Mouse (Mus musculus) liver, embryonic 12.5 days (tissue): ENCODE results near the gene Klk5. TPM values are rescaled to one million over a fixed set of nuclear protein-coding genes. Genes with fewer than 3 reads are reported as not detected.

Experiments used
- ATAC-seq: fragments of 200-750 bp; cut with Nextera tagmentation; 2 replicates; pipeline ENCODE4 v1.8.0; 2017; ENCODE audit warnings: moderate number of reproducible peaks, mild to moderate bottlenecking, moderate library complexity
- H3K27ac ChIP-seq: fragments of 300-500 bp; sonication (generic); 2 replicates; pipeline ENCODE4 v1.5.1; 2016; ENCODE audit warnings: mild to moderate bottlenecking
- H3K27me3 ChIP-seq: fragments of 300-500 bp; sonication (generic); replicated peaks from 2 replicates; pipeline ENCODE4 v1.6.1; 2016; ENCODE audit warnings: mild to moderate bottlenecking, moderate library complexity
- H3K36me3 ChIP-seq: fragments of 300-500 bp; sonication (generic); 2 replicates; pipeline ENCODE4 v1.6.1; 2016; ENCODE audit warnings: mild to moderate bottlenecking, moderate library complexity
- H3K4me1 ChIP-seq: fragments of 300-500 bp; sonication (generic); 2 replicates; pipeline ENCODE4 v1.6.1; 2016
- H3K4me2 ChIP-seq: fragments of 300-500 bp; sonication (generic); 2 replicates; pipeline ENCODE4 v1.6.1; 2016; ENCODE audit warnings: mild to moderate bottlenecking, moderate library complexity
- H3K4me3 ChIP-seq: fragments of 300-500 bp; sonication (generic); 2 replicates; pipeline ENCODE4 v1.5.1; 2016; ENCODE audit warnings: mild to moderate bottlenecking, moderate library complexity
- H3K9ac ChIP-seq: fragments of 300-500 bp; sonication (generic); 2 replicates; pipeline ENCODE4 v1.6.1; 2016; ENCODE audit warnings: mild to moderate bottlenecking, moderate library complexity
- H3K9me3 ChIP-seq: fragments of 300-500 bp; sonication (generic); replicated peaks from 2 replicates; pipeline ENCODE4 v1.6.1; 2016; ENCODE audit warnings: mild to moderate bottlenecking, moderate library complexity
- WGBS: fragments of 180-500 bp; shearing (Covaris S2); methylation state at CpG from one replicate; pipeline ENCODE4 v1.1.7; 2016; ENCODE audit not compliant: insufficient replicate concordance; 5-methylcytosine and 5-hydroxymethylcytosine counted together
- polyA plus RNA-seq: library from polyadenylated mRNA; unstranded; fragments of >200 nt; fragmentation: Nextera tagmentation; extraction: Ambion mirVana; gene quantifications from 2 replicates; pipeline ENCODE4 v1.2.1, GENCODE M21; 2016

The Klk5 gene
- polyA plus RNA-seq = not detected in 2 replicates

DNA sequence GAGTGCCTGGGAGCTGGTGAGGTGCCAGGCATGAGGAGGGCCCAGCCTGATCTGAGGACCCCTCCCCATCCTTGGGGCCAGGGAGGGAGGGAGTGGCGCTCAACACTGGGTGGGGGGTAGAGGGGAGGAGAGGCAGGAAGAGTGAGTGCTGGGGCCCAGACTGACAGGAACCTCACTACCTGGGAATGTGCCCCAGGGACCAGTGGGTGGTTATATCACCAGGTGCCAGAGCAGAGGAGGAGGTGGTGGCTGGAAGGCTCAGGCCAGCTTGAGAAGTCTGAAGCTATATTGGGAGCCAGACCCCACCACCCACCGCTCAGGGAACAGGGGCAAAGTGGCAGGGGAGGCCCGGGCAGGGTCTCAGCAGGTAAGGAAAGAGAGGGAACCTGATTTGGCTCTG, at the start of gene Klk5:
Gene Klk5, plus strand, starts transcription at position 271 of the 400 bp plus-strand sequence.
- Histone ChIP-seq H3K27ac (no peak within 1 kb of the TSS), H3K9me3 (no peaks in the 10 kb centered on the region), H3K27me3 (no peaks in the 10 kb centered on the region), H3K4me1 (no peaks in the 10 kb centered on the region), H3K4me2 (no peak within 1 kb of the TSS), H3K4me3 (no peak within 1 kb of the TSS), H3K9ac (no peak within 1 kb of the TSS), H3K36me3 (no peaks in the 10 kb centered on the region)
- no peak for ATAC-seq
- 45% methylated on average over 3 of the region's 3 CpGs for WGBS

GRCm38 (mm10) chr7:43796355-43796754, 45.4 kb upstream of the Klk5 start:
- peak overlapping the region; percentile 67 for H3K4me2 ChIP-seq
- H3K36me3 ChIP-seq = no peaks in the 10 kb centered on the region
- H3K9me3 ChIP-seq = no peaks in the 10 kb centered on the region
- peaks cover 37% of the 10 kb centered on the region for H3K27me3 ChIP-seq
- H3K27ac ChIP-seq = no peak overlapping the region
- peak overlapping the region; percentile 50 for H3K4me3 ChIP-seq
- peaks cover 7% of the 10 kb centered on the region; the same call in 1 of the 2 replicates for H3K4me1 ChIP-seq
- no peak overlapping the region for H3K9ac ChIP-seq
- WGBS = 14% methylated on average over 8 of the region's 8 CpGs
- ATAC-seq = no peak

GRCm38 (mm10) chr7:43797333-43797769, 44.4 kb upstream of the Klk5 start, which contains the start of gene Klk8:
Gene Klk8, plus strand, starts transcription at chr7:43797577.
- Histone ChIP-seq H3K27me3 (peaks cover 37% of the 10 kb centered on the region), H3K4me2 (peak within 1 kb of the TSS; percentile 67), H3K9me3 (no peaks in the 10 kb centered on the region), H3K36me3 (no peaks in the 10 kb centered on the region), H3K27ac (no peak within 1 kb of the TSS), H3K9ac (no peak within 1 kb of the TSS), H3K4me3 (peak within 1 kb of the TSS; percentile 50), H3K4me1 (peaks cover 7% of the 10 kb centered on the region; the same call in 1 of the 2 replicates)
- ATAC-seq = no peak
- WGBS = under 1% methylated on average over 28 of the region's 28 CpGs

- H3K4me1 ChIP-seq = peaks cover 7% of the 10 kb centered on the region; the same call in 1 of the 2 replicates
- no peak overlapping the region for H3K27ac ChIP-seq
- no peaks in the 10 kb centered on the region for H3K36me3 ChIP-seq
- no peak overlapping the region for H3K9ac ChIP-seq
- WGBS = 9% methylated on average over 13 of the region's 13 CpGs
- peak; percentile 44; the same call in 1 of the 2 replicates for ATAC-seq
- H3K27me3 ChIP-seq = peaks cover 37% of the 10 kb centered on the region
- H3K4me2 ChIP-seq = peak overlapping the region; percentile 67
- no peaks in the 10 kb centered on the region for H3K9me3 ChIP-seq
- H3K4me3 ChIP-seq = peak overlapping the region; percentile 50
These were observed 43.8 kb upstream of the Klk5 start for GRCm38 (mm10) chr7:43797844-43798462.

DNA sequence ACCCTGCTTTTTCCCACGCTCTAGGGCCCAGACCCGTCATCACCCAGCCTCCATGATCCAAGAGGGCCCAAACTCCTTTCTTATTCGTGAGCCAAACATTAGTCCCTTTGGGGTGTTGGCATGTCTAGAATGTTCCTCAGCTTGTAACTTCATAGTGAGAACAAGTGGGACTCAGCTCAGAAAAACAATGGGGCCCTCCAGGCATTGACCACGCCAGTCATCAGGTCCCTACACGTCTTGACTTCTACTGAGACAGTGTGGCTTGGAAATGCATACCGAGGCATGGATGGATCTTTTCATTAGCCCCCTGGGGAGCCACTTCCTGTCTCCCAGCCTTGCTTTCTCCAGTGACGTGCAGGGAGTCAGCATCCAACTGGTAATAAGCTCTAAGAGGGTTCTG, 41.9 kb upstream of the Klk5 start:
- peaks cover 7% of the 10 kb centered on the region; the same call in 1 of the 2 replicates for H3K4me1 ChIP-seq
- no peak overlapping the region for H3K4me2 ChIP-seq
- no peak overlapping the region for H3K27ac ChIP-seq
- peaks cover 36% of the 10 kb centered on the region for H3K27me3 ChIP-seq
- 62% methylated on average over 7 of the region's 7 CpGs for WGBS
- H3K9me3 ChIP-seq = no peaks in the 10 kb centered on the region
- H3K4me3 ChIP-seq = no peak overlapping the region
- H3K36me3 ChIP-seq = 0 out of 2 replicates have a peak, but pooled peaks cover 3% of the 10 kb centered on the region
- ATAC-seq = no peak
- no peak overlapping the region for H3K9ac ChIP-seq

DNA sequence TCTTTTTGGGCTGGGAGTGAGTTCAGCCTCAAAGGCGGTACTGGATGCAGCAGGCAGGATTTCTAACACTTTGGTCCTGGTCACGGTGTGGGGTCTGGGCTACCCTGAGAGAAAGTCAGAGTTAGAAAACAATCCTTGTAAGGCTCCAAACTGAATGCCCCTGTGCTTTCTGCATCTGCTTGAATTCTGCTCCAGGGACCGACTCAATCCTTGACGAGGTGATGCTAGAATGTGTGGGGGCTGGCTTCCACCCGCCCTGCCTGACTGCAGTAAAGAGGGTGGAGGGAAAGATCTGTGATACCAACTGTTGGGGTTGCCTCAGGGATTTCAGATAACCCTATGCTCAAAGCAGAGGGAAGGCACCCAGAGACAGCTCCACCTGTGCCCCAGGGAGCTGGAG, 30.8 kb upstream of the Klk5 start, which contains the start of gene Klk7:
Gene Klk7, plus strand, starts transcription at position 301 of the 400 bp plus-strand sequence.
- H3K4me3 ChIP-seq = no peak within 1 kb of the TSS

DNA sequence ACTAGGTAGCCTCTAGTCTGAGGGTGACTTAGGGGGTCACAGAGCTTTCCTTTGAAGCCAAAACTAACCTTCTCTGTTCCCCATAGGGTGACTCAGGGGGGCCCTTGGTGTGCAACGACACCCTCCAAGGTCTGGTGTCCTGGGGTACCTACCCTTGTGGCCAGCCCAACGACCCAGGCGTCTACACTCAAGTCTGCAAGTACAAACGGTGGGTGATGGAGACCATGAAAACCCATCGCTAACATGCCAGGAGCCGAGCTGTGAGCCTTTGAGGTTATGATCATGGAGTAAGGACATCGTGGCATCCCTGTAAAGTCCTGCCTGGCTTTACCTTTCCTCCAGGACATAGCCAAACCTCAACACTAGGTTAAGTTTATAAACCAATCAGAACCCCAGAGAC, 26.6 kb upstream of the Klk5 start:
- Histone ChIP-seq H3K27ac (no peak overlapping the region), H3K9ac (no peak overlapping the region), H3K9me3 (no peaks in the 10 kb centered on the region), H3K4me3 (no peak overlapping the region), H3K36me3 (no peaks in the 10 kb centered on the region), H3K4me2 (no peak overlapping the region), H3K27me3 (no peaks in the 10 kb centered on the region), H3K4me1 (no peaks in the 10 kb centered on the region)
- ATAC-seq = no peak
- 71% methylated on average over 7 of the region's 7 CpGs for WGBS

More for the DNA sequence above, 30.8 kb upstream of the Klk5 start, which contains the start of gene Klk7:
- H3K27ac ChIP-seq = no peak within 1 kb of the TSS
- no peak within 1 kb of the TSS for H3K4me2 ChIP-seq
- H3K9ac ChIP-seq = no peak within 1 kb of the TSS
- WGBS = 45% methylated on average over 5 of the region's 5 CpGs
- no peaks in the 10 kb centered on the region for H3K9me3 ChIP-seq
- H3K36me3 ChIP-seq = no peaks in the 10 kb centered on the region
- H3K27me3 ChIP-seq = no peaks in the 10 kb centered on the region
- no peak for ATAC-seq
- H3K4me1 ChIP-seq = no peaks in the 10 kb centered on the region

DNA sequence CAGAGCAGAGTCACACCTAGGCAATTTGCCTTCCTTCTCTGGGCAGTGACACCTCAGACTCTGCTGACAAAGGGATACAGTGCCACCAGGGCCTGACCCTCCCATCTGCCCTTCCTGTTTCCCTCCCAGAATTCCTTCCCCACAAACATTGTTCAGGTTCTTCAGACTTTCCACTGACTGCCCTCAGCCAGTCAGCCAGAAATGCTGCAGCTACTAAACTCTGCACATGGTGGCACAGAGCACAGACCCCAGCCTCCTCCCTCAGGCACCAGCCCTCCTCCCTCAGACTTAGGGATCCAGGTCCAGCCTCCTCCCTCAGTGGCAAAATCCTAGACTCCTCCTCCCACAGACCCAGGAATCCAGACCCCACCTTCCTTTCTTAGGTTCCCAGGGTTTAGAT, 25.0 kb upstream of the Klk5 start:
- H3K4me2 ChIP-seq = no peak overlapping the region
- H3K27ac ChIP-seq = no peak overlapping the region
- H3K4me1 ChIP-seq = no peaks in the 10 kb centered on the region
- H3K4me3 ChIP-seq = no peak overlapping the region
- H3K9me3 ChIP-seq = no peaks in the 10 kb centered on the region
- no peak for ATAC-seq
- no peaks in the 10 kb centered on the region for H3K36me3 ChIP-seq
- no peak overlapping the region for H3K9ac ChIP-seq
- no peaks in the 10 kb centered on the region for H3K27me3 ChIP-seq

DNA sequence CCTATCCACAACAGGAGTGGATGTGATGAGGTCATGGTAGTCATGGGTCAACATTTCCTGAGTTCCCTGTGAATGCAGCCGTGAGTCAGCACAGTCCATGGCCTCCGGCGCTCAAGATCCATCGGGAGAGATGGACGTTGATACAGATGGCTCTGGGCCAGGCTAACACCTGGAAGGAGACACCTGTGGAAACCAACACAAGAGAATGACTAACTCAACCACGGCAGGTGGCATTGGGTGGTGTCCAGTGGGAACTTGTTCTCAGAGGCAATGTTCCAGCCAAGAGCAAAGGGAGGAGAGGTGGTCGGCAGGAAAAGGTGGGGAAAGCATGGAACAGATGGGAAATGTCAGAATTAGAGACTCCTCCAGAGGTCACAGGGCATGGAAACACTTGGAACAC, 20.2 kb upstream of the Klk5 start:
- Histone ChIP-seq H3K27me3 (no peaks in the 10 kb centered on the region), H3K4me3 (no peak overlapping the region), H3K9ac (no peak overlapping the region), H3K4me1 (no peaks in the 10 kb centered on the region), H3K36me3 (no peaks in the 10 kb centered on the region), H3K27ac (no peak overlapping the region), H3K9me3 (no peaks in the 10 kb centered on the region), H3K4me2 (no peak overlapping the region)
- WGBS = 77% methylated on average over 7 of the region's 7 CpGs
- ATAC-seq = no peak

- Histone ChIP-seq H3K9me3 (no peaks in the 10 kb centered on the region), H3K4me1 (no peaks in the 10 kb centered on the region), H3K4me3 (no peak within 1 kb of the TSS), H3K27ac (no peak within 1 kb of the TSS), H3K27me3 (no peaks in the 10 kb centered on the region), H3K4me2 (no peak within 1 kb of the TSS), H3K9ac (no peak within 1 kb of the TSS), H3K36me3 (no peaks in the 10 kb centered on the region)
- 73% methylated on average over 10 of the region's 10 CpGs for WGBS
- no peak for ATAC-seq
These were observed 17.6 kb upstream of the Klk5 start, which contains the start of gene Klk6 for GRCm38 (mm10) chr7:43824199-43824598. Gene Klk6, plus strand, starts transcription at chr7:43824499.

DNA sequence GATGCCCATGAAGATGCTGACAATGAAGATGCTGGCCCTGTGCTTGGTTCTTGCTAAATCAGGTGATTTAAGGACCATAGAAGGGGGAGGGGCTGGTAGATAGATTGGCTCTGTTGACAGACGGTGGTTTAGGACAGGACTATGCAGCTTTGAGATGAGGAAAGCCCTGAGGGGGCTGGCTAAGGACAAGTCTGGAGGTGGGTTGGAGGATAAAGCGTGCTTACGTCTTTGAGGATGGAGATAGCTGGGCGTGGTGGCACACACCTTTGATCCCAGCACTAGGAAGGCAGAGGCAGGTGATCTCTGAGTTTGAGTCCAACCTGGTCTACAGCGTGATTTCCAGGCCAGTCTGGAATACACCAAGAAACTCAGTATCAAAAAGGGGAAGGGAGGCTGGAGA, 15.7 kb upstream of the Klk5 start:
- H3K36me3 ChIP-seq = no peaks in the 10 kb centered on the region
- 66% methylated on average over 5 of the region's 5 CpGs for WGBS
- no peaks in the 10 kb centered on the region for H3K9me3 ChIP-seq
- no peaks in the 10 kb centered on the region for H3K27me3 ChIP-seq
- ATAC-seq = no peak
- H3K4me2 ChIP-seq = no peak overlapping the region
- H3K27ac ChIP-seq = no peak overlapping the region
- H3K9ac ChIP-seq = no peak overlapping the region
- no peaks in the 10 kb centered on the region for H3K4me1 ChIP-seq
- no peak overlapping the region for H3K4me3 ChIP-seq

DNA sequence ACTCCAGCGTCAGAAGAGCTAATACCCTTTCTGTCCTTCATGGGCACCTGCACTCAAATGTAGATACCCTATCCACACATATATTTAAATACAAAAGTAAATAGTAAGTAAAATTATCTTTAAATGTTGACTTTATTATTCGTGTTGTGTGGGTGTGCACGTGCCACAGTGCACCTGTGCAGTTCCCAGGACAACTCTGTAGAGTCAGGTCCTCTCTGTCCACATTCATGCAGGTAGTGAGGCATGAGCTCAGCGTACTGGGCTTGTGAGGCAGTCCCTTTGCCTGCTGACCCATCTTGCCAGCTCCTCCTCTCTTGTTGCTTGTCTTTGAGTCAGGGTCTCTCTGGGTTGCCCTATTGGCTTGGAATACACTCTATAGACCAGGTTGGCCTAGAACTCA, 14.1 kb upstream of the Klk5 start:
- Histone ChIP-seq H3K4me2 (no peak overlapping the region), H3K9me3 (no peaks in the 10 kb centered on the region), H3K27ac (no peak overlapping the region), H3K27me3 (no peaks in the 10 kb centered on the region), H3K36me3 (no peaks in the 10 kb centered on the region), H3K9ac (no peak overlapping the region), H3K4me3 (no peak overlapping the region), H3K4me1 (no peaks in the 10 kb centered on the region)
- WGBS = 55% methylated on average over 4 of the region's 4 CpGs
- ATAC-seq = no peak
